Mouse (Mus musculus) testis, adult 2 months (tissue): ENCODE data around the gene Magi2. TPM values are rescaled to one million over a fixed set of nuclear protein-coding genes. Genes with fewer than 3 reads are reported as not detected.

Source experiments
- H3K27ac ChIP-seq: fragments of 200-500 bp; 2 replicates; pipeline ENCODE4 v1.5.1; 2012; ENCODE audit warnings: low read depth, low read length; ENCODE audit not compliant: control insufficient read depth, insufficient read depth
- H3K27me3 ChIP-seq: fragments of 200-500 bp; 2 replicates; pipeline ENCODE4 v1.6.1; 2012; ENCODE audit warnings: mild to moderate bottlenecking, low read length, moderate library complexity; ENCODE audit not compliant: control insufficient read depth, insufficient read depth
- H3K36me3 ChIP-seq: fragments of 200-500 bp; 2 replicates; pipeline ENCODE4 v1.6.1; 2012; ENCODE audit warnings: mild to moderate bottlenecking, low read length; ENCODE audit not compliant: control insufficient read depth, insufficient read depth
- H3K4me1 ChIP-seq: fragments of 200-500 bp; 2 replicates; pipeline ENCODE4 v1.6.1; 2012; ENCODE audit warnings: low read length; ENCODE audit not compliant: control insufficient read depth, insufficient read depth
- H3K4me3 ChIP-seq: fragments of 200-500 bp; 2 replicates; pipeline ENCODE4 v1.5.1; 2012; ENCODE audit warnings: low read depth, mild to moderate bottlenecking, low read length, moderate library complexity, mixed read lengths; ENCODE audit not compliant: control insufficient read depth
- CTCF ChIP-seq: fragments of 200-500 bp; IDR thresholded peaks from 2 replicates; pipeline ENCODE4 v1.5.1; 2012; ENCODE audit warnings: low read depth, mild to moderate bottlenecking, inconsistent platforms, low read length, moderate library complexity; ENCODE audit not compliant: control insufficient read depth, insufficient read depth, insufficient replicate concordance
- POLR2A ChIP-seq: fragments of 200-500 bp; IDR thresholded peaks from 2 replicates; pipeline ENCODE4 v1.6.1; 2012; ENCODE audit warnings: low read depth, mild to moderate bottlenecking, inconsistent platforms, low read length, moderate library complexity; ENCODE audit not compliant: control insufficient read depth
- polyA plus RNA-seq: library from polyadenylated mRNA; depleted of rRNA; stranded (reverse); fragments of >200 nt; gene quantifications from 2 replicates; pipeline ENCODE4 v1.2.3, GENCODE M21; 2012

Magi2 gene
- polyA plus RNA-seq, 1 experiment = 6.3 TPM

DNA sequence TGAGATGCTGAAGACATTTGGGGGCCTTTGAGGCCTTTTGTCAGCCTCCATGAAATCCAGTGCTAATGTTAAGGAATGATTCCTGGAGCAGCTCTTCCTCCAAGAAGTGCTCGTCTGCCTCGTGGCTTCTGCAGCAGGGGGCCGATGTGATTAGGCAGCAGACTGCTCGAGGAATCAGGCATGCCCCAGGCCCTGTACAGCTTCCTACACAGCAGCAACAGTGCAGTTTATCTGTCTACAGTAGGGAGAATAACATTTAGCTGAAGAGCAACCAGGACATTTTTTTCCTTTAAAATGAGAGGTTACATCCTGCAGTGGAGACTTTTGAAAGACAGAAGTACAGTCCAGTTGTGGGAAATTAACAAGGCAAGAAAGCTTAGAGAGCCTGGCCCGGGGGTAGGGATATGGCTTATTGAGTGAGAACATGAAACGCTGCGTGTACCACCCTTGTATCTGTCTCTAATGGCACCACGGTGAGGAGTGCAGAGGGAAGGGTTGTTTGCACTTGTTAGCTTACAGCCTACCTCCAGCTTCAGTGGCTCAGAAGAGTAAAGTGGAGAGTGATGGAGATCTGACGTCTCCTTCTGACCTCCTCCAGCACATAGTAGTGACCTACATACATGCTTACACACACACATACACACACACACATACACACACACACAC lies 1205.4 kb downstream of the Magi2 start:
- TF ChIP-seq CTCF = no peak
- TF ChIP-seq POLR2A = no peak
- H3K4me1 ChIP-seq = no peaks in the 10 kb centered on the region
- no peaks in the 10 kb centered on the region for H3K27me3 ChIP-seq
- H3K36me3 ChIP-seq = no peaks in the 10 kb centered on the region
- H3K4me3 ChIP-seq = no peak overlapping the region
- H3K27ac ChIP-seq = no peak overlapping the region

DNA sequence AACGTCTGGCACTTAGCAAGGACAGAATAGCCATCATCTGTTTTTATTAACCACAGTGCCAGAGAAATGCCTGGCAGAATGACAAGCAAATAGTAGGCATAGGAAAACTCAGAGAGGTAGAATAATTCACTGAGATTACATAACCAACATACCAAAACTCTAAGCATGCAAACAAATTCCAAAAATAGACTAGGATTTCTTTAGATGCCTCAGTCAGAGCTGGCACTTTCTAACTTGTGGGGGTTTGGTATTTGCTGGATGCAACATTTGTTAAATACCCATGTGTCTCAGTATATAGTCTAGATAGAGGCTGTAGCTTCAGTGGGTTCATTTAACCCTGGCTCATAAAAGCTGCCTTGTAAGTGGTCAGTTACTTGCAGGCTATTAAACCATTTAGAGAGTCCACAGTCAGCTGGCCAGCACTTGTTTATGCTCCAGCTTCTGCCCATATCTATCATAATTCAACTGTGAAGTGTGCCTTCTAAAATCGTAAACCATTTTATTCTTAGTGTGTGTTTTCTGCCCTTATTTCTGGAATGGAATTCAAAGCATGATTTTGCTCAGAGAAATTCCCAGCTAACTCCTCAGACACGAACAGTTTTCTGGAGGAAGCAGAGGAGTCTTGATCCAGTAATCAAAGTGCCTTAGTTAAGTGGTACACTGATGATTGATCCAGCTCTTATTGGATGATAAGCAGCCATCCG lies 1219.8 kb downstream of the Magi2 start:
- no peak overlapping the region for H3K4me3 ChIP-seq
- H3K36me3 ChIP-seq = no peaks in the 10 kb centered on the region
- no peak overlapping the region for H3K27ac ChIP-seq
- no peaks in the 10 kb centered on the region for H3K27me3 ChIP-seq
- no peak for TF ChIP-seq CTCF
- no peak for TF ChIP-seq POLR2A
- no peaks in the 10 kb centered on the region for H3K4me1 ChIP-seq

DNA sequence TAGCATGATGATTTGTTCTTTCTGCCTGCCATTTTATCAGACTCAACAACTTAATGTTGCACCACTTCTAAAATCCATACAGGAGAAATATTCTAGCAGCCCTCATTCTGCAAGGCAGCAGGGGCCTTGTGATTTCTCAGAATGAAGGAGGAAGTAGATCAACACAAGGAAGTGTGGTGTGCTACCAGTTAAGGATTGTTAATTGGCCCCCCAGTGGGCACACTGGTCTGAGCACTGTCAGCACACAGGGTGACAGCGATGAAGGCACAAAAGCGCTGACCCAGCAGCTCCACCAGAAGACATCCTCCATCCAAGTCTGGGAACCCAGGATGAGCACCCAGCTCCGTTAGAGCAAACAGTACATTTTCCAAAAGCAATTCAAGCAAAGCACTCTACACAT lies 1229.3 kb downstream of the Magi2 start:
- H3K4me3 ChIP-seq = no peak overlapping the region
- no peaks in the 10 kb centered on the region for H3K27me3 ChIP-seq
- no peaks in the 10 kb centered on the region for H3K36me3 ChIP-seq
- no peaks in the 10 kb centered on the region for H3K4me1 ChIP-seq
- H3K27ac ChIP-seq = no peak overlapping the region
- TF ChIP-seq POLR2A = no peak
- no peak for TF ChIP-seq CTCF

DNA sequence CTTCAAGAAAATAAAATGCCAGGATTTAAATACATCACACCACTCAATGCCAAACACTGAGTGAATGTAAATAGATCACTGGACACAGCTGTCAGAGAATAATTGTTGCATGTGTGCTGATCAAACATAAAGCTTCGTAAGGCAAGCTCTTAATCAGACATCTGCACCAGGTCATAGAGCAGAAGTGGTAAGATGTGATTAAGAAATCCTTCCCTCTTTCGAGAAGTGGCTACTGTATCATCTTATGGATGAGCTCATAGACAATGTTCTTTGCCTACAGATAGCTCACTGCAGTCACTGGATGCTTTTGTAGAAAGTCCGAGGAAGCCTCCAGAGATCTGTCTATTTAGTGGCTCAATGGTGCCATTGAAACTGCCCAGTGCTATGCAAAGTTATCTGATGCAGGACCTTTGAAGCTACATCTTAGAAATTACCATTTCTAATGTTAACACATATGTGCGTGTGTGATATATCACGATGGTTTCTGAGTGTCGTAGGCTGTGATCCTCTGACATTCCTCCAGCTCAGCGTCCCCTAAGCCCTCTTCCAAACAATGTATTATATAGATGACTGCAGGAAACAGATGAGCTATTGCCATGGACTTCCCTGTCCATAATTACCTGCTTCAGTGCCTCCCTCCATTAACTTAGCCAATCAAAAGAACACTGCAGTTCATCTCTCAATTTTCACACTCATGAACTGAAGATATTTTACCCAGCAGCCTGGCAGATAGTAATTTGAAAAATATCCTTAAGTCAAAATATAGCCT lies 1231.1 kb downstream of the Magi2 start:
- no peaks in the 10 kb centered on the region for H3K4me1 ChIP-seq
- no peaks in the 10 kb centered on the region for H3K36me3 ChIP-seq

DNA sequence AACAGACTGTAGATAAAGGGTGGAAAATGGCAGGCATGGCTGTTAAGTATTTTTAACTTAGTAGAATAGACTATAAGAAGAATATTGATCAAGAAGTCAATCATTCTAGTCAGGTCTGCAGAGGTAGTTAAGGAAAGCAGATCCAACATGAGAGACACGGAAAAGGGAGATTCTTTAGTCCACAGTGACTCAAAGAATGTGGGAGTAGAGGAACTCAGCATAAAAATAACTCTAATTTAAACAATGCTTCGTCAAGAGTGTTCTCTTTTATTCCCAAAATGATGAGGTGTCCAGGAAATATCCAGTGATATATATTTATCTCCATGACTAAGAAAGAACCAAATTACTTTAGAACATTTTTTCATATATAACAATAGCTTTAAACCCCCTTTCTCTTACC lies 1234.9 kb downstream of the Magi2 start:
- H3K27ac ChIP-seq = no peak overlapping the region
- no peak overlapping the region for H3K4me3 ChIP-seq
- no peaks in the 10 kb centered on the region for H3K36me3 ChIP-seq
- H3K4me1 ChIP-seq = no peaks in the 10 kb centered on the region
- no peak for TF ChIP-seq CTCF
- no peak for TF ChIP-seq POLR2A
- no peaks in the 10 kb centered on the region for H3K27me3 ChIP-seq

More for the DNA sequence above, 1231.1 kb downstream of the Magi2 start:
- Histone ChIP-seq H3K4me3 (no peak overlapping the region), H3K27me3 (no peaks in the 10 kb centered on the region), H3K27ac (no peak overlapping the region)
- TF ChIP-seq POLR2A (no peak), CTCF (no peak)

DNA sequence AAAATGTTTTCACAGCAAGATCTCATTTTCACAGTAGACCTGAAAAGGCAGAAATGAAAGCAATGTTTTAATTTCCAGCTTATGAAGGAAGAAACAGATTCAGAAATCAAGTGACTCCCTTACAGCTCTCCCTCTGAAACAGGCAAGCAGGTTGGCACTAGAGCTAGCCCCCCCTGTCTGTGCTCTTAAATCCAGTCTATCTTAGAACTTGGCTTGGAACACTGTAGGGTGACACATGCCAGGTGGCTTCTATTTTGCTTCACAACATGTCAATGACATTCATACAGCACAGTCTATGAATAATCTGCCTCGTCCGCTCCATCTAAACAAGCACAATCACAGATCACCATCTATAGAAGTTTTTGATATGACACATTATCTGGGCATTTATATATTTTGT lies 1235.5 kb downstream of the Magi2 start:
- Histone ChIP-seq H3K4me3 (no peak overlapping the region), H3K27ac (no peak overlapping the region), H3K36me3 (no peaks in the 10 kb centered on the region), H3K27me3 (no peaks in the 10 kb centered on the region), H3K4me1 (no peaks in the 10 kb centered on the region)
- TF ChIP-seq CTCF = no peak
- TF ChIP-seq POLR2A = no peak

DNA sequence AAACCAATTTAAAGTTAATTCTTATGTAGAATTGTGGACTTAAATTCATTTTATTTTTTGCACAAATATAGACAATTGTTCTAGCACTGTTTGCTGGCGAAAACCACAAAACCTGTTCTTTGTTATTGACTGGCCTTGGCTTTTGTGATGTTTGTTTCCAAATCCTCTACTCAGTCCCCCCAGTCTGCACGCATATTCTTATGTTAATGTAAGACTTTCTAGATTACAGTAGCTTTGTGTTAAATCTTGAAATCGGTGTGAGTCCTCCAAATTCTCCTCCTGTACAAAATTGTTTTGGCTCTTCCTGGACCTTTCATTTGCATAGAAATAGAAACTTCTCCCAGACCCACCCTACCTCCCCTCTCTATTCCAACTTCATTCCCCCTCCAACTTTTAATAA lies 1242.9 kb downstream of the Magi2 start:
- no peaks in the 10 kb centered on the region for H3K4me1 ChIP-seq
- H3K27me3 ChIP-seq = no peaks in the 10 kb centered on the region
- H3K36me3 ChIP-seq = no peaks in the 10 kb centered on the region
- no peak overlapping the region for H3K27ac ChIP-seq
- TF ChIP-seq CTCF (no peak), POLR2A (no peak)
- H3K4me3 ChIP-seq = no peak overlapping the region
